Mouse (Mus musculus): ENCODE results near the gene Vmn2r82. TPM values are rescaled to one million over a fixed set of nuclear protein-coding genes. Genes with fewer than 3 reads are reported as not detected.
A peak's percentile ranks its signal among the peaks of the same experiment; 100 is the strongest.
"Not testable (repeated sequence)": the region's sequence is repeated elsewhere in the genome, so short reads cannot be mapped to it uniquely, and the experiment has no call there.

Gene Vmn2r82
- not detected in 2 replicates for polyA plus RNA-seq (2014; fragmentation: Nextera tagmentation; extraction: Ambion mirVana)

DNA sequence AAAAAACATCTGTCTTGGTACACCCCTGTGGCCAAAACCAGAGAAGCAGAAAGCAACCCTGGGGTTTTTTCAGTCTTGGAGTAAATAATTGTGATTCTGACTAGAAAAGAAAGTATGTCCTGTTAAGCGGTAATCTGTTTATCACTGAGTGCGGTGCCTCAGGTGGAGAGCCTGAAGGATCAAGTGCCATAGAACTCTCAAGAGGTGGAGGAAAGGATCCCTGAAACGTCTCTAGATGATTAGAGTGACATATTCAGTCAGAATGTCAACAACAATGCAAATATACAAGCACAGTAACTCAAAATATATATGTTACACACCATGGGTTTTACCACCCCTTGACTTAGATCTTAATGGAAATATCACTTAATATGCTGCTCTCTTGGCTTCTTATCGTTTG is at the start of gene Vmn2r82:
Gene Vmn2r82, plus strand, starts transcription at position 301 of the 400 bp plus-strand sequence.
- ATAC-seq (ENCODE audit: insufficient read depth, low FRiP score, low TSS enrichment); H3K9ac ChIP-seq (ENCODE audit: low read length); H3K36me3 ChIP-seq (ENCODE audit: control insufficient read depth, insufficient read depth, low read length); DNase-seq (ENCODE audit: low spot score); H3K27me3 ChIP-seq (ENCODE audit: control insufficient read depth, insufficient read depth, low read length); H3K27ac ChIP-seq (ENCODE audit: low read depth, low read length); H3K4me3 ChIP-seq (ENCODE audit: low read depth, low read length); H3K4me1 ChIP-seq (ENCODE audit: control insufficient read depth, insufficient read depth, low read length); H3K9me3 ChIP-seq (ENCODE audit: control insufficient read depth, low read length); H3K4me2 ChIP-seq (ENCODE audit: low read depth): not testable (repeated sequence)
- WGBS, result 90% methylated on average over 4 of the region's 4 CpGs

DNA sequence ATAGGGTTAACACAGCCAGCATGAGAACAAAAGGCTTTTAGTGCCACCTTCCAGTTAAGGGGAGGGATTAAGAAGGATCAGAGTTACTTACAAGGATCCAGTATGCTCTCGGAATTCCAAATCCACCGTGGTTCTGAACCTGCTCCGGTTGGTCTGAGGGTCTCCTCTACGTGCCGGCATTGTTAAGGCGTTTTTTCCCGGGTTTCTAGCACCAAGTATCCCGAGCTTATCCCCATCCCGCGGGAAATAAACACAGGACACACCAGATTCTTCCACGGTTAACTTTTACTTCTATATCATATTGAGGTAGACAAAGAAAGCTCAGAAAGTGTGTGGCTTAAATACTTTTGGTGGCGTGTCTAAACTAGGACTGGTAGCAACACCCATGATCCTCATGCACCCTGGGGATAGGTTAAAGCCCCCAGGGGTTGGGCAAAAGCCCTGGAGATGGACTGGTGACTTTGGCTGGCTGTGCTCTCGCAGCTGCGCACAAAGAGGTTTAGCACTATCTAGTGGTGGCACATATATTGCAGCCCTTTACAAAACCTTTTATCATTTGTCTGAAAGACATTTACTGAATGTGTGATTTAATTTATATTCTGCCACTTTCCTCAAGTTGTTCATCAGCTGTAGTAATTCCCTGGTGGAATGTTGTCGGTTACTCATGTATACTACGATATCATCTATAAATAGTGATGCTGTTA is 34.1 kb upstream of the Vmn2r82 start:
- 5% methylated on average over 16 of the region's 16 CpGs for WGBS
- ATAC-seq (ENCODE audit: insufficient read depth, low FRiP score, low TSS enrichment), result peak; percentile 73
- H3K27me3 ChIP-seq (ENCODE audit: control insufficient read depth, insufficient read depth, low read length); H3K4me1 ChIP-seq (ENCODE audit: control insufficient read depth, insufficient read depth, low read length); H3K9ac ChIP-seq (ENCODE audit: low read length); H3K36me3 ChIP-seq (ENCODE audit: control insufficient read depth, insufficient read depth, low read length); H3K27ac ChIP-seq (ENCODE audit: low read depth, low read length); H3K9me3 ChIP-seq (ENCODE audit: control insufficient read depth, low read length): not testable (repeated sequence)
- DNase-seq (ENCODE audit: low spot score), result peak; percentile 20
- H3K4me3 ChIP-seq (ENCODE audit: low read depth, low read length), result peak overlapping the region; percentile 28
- H3K4me2 ChIP-seq (ENCODE audit: low read depth), result peak overlapping the region; percentile 27

DNA sequence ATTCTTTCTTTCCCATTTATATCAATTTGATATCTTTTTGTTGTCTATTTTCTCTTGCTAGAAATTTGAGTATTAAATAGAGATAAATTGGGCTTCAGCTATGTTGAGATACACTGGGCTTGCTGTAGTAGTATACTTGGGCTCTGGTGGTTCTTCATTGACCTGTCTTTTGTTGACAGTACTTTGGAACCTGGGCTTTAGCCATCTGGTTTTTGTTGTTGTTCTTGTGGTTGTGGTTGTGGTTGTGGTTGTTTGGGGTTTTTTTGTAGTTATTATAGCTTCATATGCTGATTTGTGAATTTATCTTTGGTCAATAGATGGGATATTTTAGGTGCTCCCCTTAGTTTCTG is 33.6 kb upstream of the Vmn2r82 start:
- H3K4me2 ChIP-seq (ENCODE audit: low read depth), result no peak overlapping the region
- no peak overlapping the region for H3K27ac ChIP-seq (ENCODE audit: low read depth, low read length)
- H3K36me3 ChIP-seq (ENCODE audit: control insufficient read depth, insufficient read depth, low read length), result no peaks in the 10 kb centered on the region
- no peaks in the 10 kb centered on the region for H3K27me3 ChIP-seq (ENCODE audit: control insufficient read depth, insufficient read depth, low read length)
- no peak overlapping the region for H3K4me3 ChIP-seq (ENCODE audit: low read depth, low read length)
- no peak overlapping the region for H3K9ac ChIP-seq (ENCODE audit: low read length)
- H3K9me3 ChIP-seq (ENCODE audit: control insufficient read depth, low read length), result no peaks in the 10 kb centered on the region
- ATAC-seq (ENCODE audit: insufficient read depth, low FRiP score, low TSS enrichment), result no peak; the same call in 1 of the 2 replicates
- no peak for DNase-seq (ENCODE audit: low spot score)
- no peaks in the 10 kb centered on the region for H3K4me1 ChIP-seq (ENCODE audit: control insufficient read depth, insufficient read depth, low read length)

DNA sequence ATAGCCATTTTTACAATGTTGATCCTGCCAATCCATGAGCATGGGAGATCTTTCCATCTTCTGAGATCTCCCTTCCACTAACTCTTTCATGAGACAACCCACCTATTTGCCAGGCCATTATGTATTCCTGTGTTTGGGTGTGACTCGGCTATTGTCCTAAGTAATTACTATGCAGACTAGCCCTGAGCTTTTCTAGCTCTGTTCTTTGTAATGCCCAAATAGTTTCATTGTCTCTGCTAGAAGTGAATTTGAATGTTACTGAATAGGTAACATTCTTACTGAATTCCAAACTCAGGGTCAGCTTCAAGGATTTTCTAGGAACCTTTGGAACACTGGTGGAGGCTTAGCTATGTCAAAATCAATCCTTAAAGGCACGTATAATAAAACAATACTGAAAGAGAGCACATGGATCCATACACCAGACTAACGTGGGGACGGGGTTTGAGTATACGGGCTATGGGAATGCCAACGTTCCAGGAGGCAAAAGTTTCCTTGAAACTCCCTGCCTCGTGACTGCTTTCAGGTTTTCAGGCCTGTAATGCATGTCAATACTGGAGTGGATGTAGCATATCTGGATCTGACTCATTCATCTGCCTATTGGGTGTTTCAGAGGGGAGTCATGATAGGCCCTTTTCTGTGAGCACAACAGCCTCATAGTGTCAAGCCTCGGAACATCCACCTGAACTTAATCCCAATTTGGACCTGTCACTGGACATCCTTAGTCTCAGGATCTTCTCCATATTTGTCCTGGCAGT is 43.8 kb downstream of the Vmn2r82 start:
- H3K27ac ChIP-seq (ENCODE audit: low read depth, low read length); H3K9me3 ChIP-seq (ENCODE audit: control insufficient read depth, low read length); DNase-seq (ENCODE audit: low spot score); H3K4me1 ChIP-seq (ENCODE audit: control insufficient read depth, insufficient read depth, low read length); H3K4me2 ChIP-seq (ENCODE audit: low read depth); H3K4me3 ChIP-seq (ENCODE audit: low read depth, low read length); H3K9ac ChIP-seq (ENCODE audit: low read length); H3K36me3 ChIP-seq (ENCODE audit: control insufficient read depth, insufficient read depth, low read length); H3K27me3 ChIP-seq (ENCODE audit: control insufficient read depth, insufficient read depth, low read length); ATAC-seq (ENCODE audit: insufficient read depth, low FRiP score, low TSS enrichment): not testable (repeated sequence)
- 86% methylated on average over 8 of the region's 8 CpGs for WGBS

DNA sequence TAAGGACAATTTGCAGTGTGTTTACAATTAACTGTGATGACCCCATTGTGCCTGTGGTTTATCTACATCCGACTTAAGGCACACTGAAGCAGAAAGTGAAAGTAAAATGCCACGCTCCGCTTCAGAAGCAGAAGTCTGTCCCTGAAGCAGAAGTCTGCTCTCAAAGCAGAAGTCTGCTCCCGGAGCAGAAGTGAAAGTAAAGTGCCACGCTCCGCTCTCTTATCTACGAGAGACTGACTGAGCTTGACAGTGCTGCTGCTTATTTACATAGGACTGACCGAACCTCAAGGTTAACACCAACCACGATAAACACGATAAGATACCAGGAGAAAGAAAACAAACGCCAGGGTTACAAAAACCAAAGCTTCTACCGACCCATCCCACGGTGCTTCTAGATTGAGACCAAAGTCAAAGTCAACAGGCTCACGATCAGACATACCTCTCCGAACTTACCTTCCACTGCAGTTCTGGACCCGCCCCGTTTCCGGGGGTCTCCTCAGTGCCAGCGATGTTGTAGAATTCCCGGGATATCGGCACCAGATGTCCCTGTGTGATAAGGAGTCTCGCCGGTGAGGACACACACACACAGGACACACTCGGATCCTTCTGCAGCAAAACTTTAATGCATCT is 60.9 kb downstream of the Vmn2r82 start:
- Histone ChIP-seq H3K4me1 (ENCODE audit: control insufficient read depth, insufficient read depth, low read length) (no peaks in the 10 kb centered on the region), H3K4me2 (ENCODE audit: low read depth) (no peak overlapping the region), H3K27me3 (ENCODE audit: control insufficient read depth, insufficient read depth, low read length) (no peaks in the 10 kb centered on the region), H3K9me3 (ENCODE audit: control insufficient read depth, low read length) (no peaks in the 10 kb centered on the region; the same call in 1 of the 2 replicates), H3K4me3 (ENCODE audit: low read depth, low read length) (no peak overlapping the region), H3K9ac (ENCODE audit: low read length) (no peak overlapping the region), H3K36me3 (ENCODE audit: control insufficient read depth, insufficient read depth, low read length) (no peaks in the 10 kb centered on the region), H3K27ac (ENCODE audit: low read depth, low read length) (no peak overlapping the region)
- ATAC-seq (ENCODE audit: insufficient read depth, low FRiP score, low TSS enrichment) (no peak), DNase-seq (ENCODE audit: low spot score) (no peak)
- 93% methylated on average over 24 of the region's 24 CpGs for WGBS

DNA sequence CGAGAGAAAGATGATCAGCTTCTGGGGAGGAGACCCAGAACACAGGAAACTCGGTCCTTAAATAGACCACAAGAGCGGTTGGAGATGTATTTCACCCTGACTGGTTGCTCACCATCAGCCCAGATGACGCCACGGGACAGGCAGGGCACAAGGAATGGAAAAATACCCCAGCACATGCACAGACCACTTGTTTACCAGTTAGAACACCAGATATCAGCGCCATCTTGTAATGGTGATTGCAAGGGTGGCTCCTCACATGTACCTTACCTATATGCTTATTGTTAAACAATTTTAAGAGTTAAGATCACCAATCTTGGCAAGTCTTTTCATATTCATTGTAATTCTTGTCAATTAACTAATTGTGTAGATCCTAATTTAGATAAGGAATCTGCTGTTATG is 61.5 kb downstream of the Vmn2r82 start:
- H3K36me3 ChIP-seq (ENCODE audit: control insufficient read depth, insufficient read depth, low read length); H3K4me1 ChIP-seq (ENCODE audit: control insufficient read depth, insufficient read depth, low read length); H3K27me3 ChIP-seq (ENCODE audit: control insufficient read depth, insufficient read depth, low read length); H3K4me2 ChIP-seq (ENCODE audit: low read depth); H3K9ac ChIP-seq (ENCODE audit: low read length); DNase-seq (ENCODE audit: low spot score); H3K27ac ChIP-seq (ENCODE audit: low read depth, low read length); H3K4me3 ChIP-seq (ENCODE audit: low read depth, low read length); ATAC-seq (ENCODE audit: insufficient read depth, low FRiP score, low TSS enrichment); H3K9me3 ChIP-seq (ENCODE audit: control insufficient read depth, low read length): not testable (repeated sequence)
- WGBS, result 85% methylated on average over 6 of the region's 6 CpGs

DNA sequence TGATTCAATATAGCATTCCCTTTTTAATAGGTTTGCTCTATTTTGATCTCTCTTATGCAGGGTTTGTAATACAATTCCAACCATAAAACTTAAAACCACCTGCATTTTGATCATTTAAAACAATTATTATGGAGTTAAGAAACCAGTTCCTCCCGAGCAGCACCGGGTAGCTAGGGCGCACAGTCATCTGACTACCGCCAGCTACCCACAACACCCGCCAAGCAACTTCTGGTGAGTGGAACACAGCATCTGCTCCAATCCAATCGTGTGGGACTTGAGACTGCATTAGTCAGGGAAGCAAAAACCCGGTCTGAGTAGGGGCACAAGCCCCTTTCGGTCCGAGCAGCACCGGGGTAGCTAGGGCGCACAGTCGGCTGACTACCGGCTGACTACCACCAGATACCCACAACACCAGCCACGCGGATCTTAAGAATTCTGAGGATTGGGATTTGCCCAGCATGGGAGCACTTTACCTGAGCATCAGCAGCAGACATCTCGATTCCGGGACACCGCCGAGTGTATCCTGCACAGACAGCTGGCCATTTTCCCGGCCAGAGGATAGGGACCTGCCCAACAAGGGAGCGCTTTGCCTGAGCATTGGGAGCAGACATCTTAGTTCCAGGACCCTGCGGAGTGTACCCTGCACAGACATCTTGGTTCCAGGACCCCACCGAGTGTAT is 79.0 kb downstream of the Vmn2r82 start:
- 87% methylated on average over 23 of the region's 23 CpGs for WGBS
- H3K4me3 ChIP-seq (ENCODE audit: low read depth, low read length); H3K9me3 ChIP-seq (ENCODE audit: control insufficient read depth, low read length); H3K27me3 ChIP-seq (ENCODE audit: control insufficient read depth, insufficient read depth, low read length); H3K9ac ChIP-seq (ENCODE audit: low read length); H3K36me3 ChIP-seq (ENCODE audit: control insufficient read depth, insufficient read depth, low read length); H3K27ac ChIP-seq (ENCODE audit: low read depth, low read length); DNase-seq (ENCODE audit: low spot score); H3K4me1 ChIP-seq (ENCODE audit: control insufficient read depth, insufficient read depth, low read length); ATAC-seq (ENCODE audit: insufficient read depth, low FRiP score, low TSS enrichment); H3K4me2 ChIP-seq (ENCODE audit: low read depth): not testable (repeated sequence)
